11 mouse cellular contexts compared by ENCODE assay signal in the genomic region with DNA sequence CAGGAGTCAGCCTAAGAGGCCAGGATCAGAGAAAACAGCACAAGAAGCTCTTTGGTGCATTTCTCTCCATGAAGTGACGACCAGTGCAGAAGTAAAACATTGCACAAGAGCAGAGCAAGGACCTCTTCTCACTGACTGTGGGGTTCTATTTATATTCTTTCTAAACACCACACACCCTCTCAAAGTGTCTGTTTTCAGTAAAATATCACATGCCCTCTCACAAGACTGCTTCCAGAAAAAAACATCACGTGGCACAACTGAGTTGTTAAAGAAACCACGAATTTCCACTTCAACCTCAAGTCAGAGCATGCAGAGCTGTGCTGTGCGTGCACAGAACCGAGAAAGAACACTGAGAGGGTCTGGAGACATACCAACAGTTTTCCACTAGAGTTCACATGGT. TPM values are rescaled to one million over a fixed set of nuclear protein-coding genes. Genes with fewer than 3 reads are reported as not detected.
DNase-seq lines count a peak whose midpoint lies in the region; ATAC-seq lines count a peak whose summit lies in the region.
"Had no signal": no experiment of that assay in that cellular context is flagged by ENCODE, and none has a peak within 500 bp of the region (broad histone marks: within the 10 kb centered on the region; RNA-seq: fewer than 3 reads in every experiment).

No protein-coding gene starts in this region.

- H3K4me1 ChIP-seq in lung, embryonic 16.5 days (replicated peaks; ENCODE audit: control insufficient read depth, insufficient read depth, low read length): peaks cover 2% of the 10 kb centered on the region; the same call in 1 of the 2 replicates
- H3K4me1 ChIP-seq in midbrain, embryonic 10.5 days: no peaks in the 10 kb centered on the region
- H3K4me1 ChIP-seq: heart, embryonic 15.5 days; limb, embryonic 13.5 days had no signal

- intact Hi-C loops in heart, postnatal 14 days (cut with DNase I): no loop called here

- H3K4me3 ChIP-seq in lung, embryonic 16.5 days (ENCODE audit: low read length): no peak overlapping the region
- no peak overlapping the region for H3K4me3 ChIP-seq in midbrain, embryonic 10.5 days
- H3K4me3 ChIP-seq: heart, embryonic 15.5 days; limb, embryonic 13.5 days had no signal

- no peaks in the 10 kb centered on the region for H3K9me3 ChIP-seq in lung, embryonic 16.5 days (ENCODE audit: control insufficient read depth, low read length)
- H3K9me3 ChIP-seq in midbrain, embryonic 10.5 days (replicated peaks): no peaks in the 10 kb centered on the region
- H3K9me3 ChIP-seq: heart, embryonic 15.5 days; limb, embryonic 13.5 days had no signal

- no peak overlapping the region for H3K9ac ChIP-seq in lung, embryonic 16.5 days (ENCODE audit: low read length)
- H3K9ac ChIP-seq: heart, embryonic 15.5 days; limb, embryonic 13.5 days had no signal

- H3K4me2 ChIP-seq in lung, embryonic 16.5 days (ENCODE audit: low read depth, low read length): no peak overlapping the region
- H3K4me2 ChIP-seq: heart, embryonic 15.5 days; limb, embryonic 13.5 days had no signal

- no peaks in the 10 kb centered on the region for H3K27me3 ChIP-seq in lung, embryonic 16.5 days (ENCODE audit: control insufficient read depth, insufficient read depth, low read depth, low read length)
- H3K27me3 ChIP-seq in midbrain, embryonic 10.5 days (ENCODE audit: low read depth, poor library complexity, severe bottlenecking): no peaks in the 10 kb centered on the region
- H3K27me3 ChIP-seq: heart, embryonic 15.5 days; limb, embryonic 13.5 days had no signal

- peak; percentile 68 for ATAC-seq in lung, embryonic 16.5 days (ENCODE audit: low read depth)
- no peak for ATAC-seq in erythroblast, adult 5-6 weeks (replicated peaks; ENCODE audit: low FRiP score, poor library complexity, severe bottlenecking)

- DNase-seq in heart, adult 9 months (ENCODE audit: low spot score in 2 of 2): peak; percentile 27 to 71
- no peak for DNase-seq in heart, postnatal 14 days
- peak; percentile 25 for DNase-seq in thymus, postnatal 25 days
- no peak for DNase-seq in thymus, postnatal 4 days
- no peak for DNase-seq in cerebellum, postnatal 14 days
- no peak for DNase-seq in midbrain, embryonic 10.5 days (ENCODE audit: low spot score)
- DNase-seq: embryo, embryonic 11 days had no signal

- H3K27ac ChIP-seq in lung, embryonic 16.5 days (ENCODE audit: low read length): no peak overlapping the region; the same call in 1 of the 2 replicates
- no peak overlapping the region for H3K27ac ChIP-seq in midbrain, embryonic 10.5 days (replicated peaks)
- H3K27ac ChIP-seq: heart, embryonic 15.5 days; limb, embryonic 13.5 days had no signal

- 38% methylated on average over 5 of the region's 5 CpGs for WGBS in lung, embryonic 16.5 days
- 86% methylated on average over 5 of the region's 5 CpGs for WGBS in midbrain, embryonic 10.5 days

- H3K36me3 ChIP-seq in lung, embryonic 16.5 days (ENCODE audit: control insufficient read depth, insufficient read depth, low read length): no peaks in the 10 kb centered on the region
- no peaks in the 10 kb centered on the region for H3K36me3 ChIP-seq in midbrain, embryonic 10.5 days
- H3K36me3 ChIP-seq: heart, embryonic 15.5 days; limb, embryonic 13.5 days had no signal

RNA-seq across cellular contexts. Expression of a gene that starts 54.0 kb away (rescaled TPM):
- not detected for total RNA-seq in heart, postnatal 14 days (2021)
- not detected in 2 replicates for polyA plus RNA-seq in lung, embryonic 16.5 days (2015; fragmentation: Nextera tagmentation; extraction: Ambion mirVana)
- not detected in 2 replicates for total RNA-seq in erythroblast, adult 5-6 weeks (2015; ENCODE audit: low replicate concordance)
- total RNA-seq in erythroblast, adult 5-6 weeks (2017; ENCODE audit: low replicate concordance): not detected in 2 replicates
- not detected in 2 replicates for polyA plus RNA-seq in midbrain, embryonic 10.5 days (2016; fragmentation: Nextera tagmentation; extraction: Ambion mirVana)
- polyA plus RNA-seq: heart, embryonic 15.5 days; limb, embryonic 13.5 days had no signal

Comparison
In these comparisons a context has a peak if more than half of its experiments do, and no peak if none do; other contexts are left out.
1. DNase-seq: peak in heart, adult 9 months (2 of 2) and thymus, postnatal 25 days (single experiment); none in heart, postnatal 14 days (0 of 2), thymus, postnatal 4 days (single experiment), cerebellum, postnatal 14 days (0 of 2) and midbrain, embryonic 10.5 days (single experiment).